Mouse (Mus musculus) embryonic facial prominence, embryonic 14.5 days (tissue): ENCODE data around the gene Slc22a6. TPM values are rescaled to one million over a fixed set of nuclear protein-coding genes. Genes with fewer than 3 reads are reported as not detected.

ENCODE experiments used
- ATAC-seq: fragments of 200-750 bp; cut with Nextera tagmentation; 2 replicates; pipeline ENCODE4 v1.8.0; 2017; ENCODE audit warnings: low read depth, moderate number of reproducible peaks, moderate TSS enrichment
- DNase-seq: peaks from one replicate; pipeline ENCODE4 v3.0.0-alpha.2; 2015; ENCODE audit warnings: low spot score
- H3K27ac ChIP-seq: fragments of 300-500 bp; sonication (generic); replicated peaks from 2 replicates; pipeline ENCODE4 v1.5.1; 2014; ENCODE audit warnings: low read depth, mild to moderate bottlenecking, low read length, moderate library complexity
- H3K27me3 ChIP-seq: fragments of 300-500 bp; sonication (generic); replicated peaks from 2 replicates; pipeline ENCODE4 v1.6.1; 2014; ENCODE audit warnings: low read length; ENCODE audit not compliant: control insufficient read depth, insufficient read depth
- H3K36me3 ChIP-seq: fragments of 300-500 bp; sonication (generic); 2 replicates; pipeline ENCODE4 v1.6.1; 2014; ENCODE audit warnings: low read length, mixed read lengths; ENCODE audit not compliant: control insufficient read depth, insufficient read depth
- H3K4me1 ChIP-seq: fragments of 300-500 bp; sonication (generic); 2 replicates; pipeline ENCODE4 v1.6.1; 2014; ENCODE audit warnings: antibody characterized with exemption, low read length; ENCODE audit not compliant: control insufficient read depth, insufficient read depth
- H3K4me2 ChIP-seq: fragments of 300-500 bp; sonication (generic); 2 replicates; pipeline ENCODE4 v1.6.1; 2014; ENCODE audit warnings: low read depth, mild to moderate bottlenecking, low read length, moderate library complexity, mixed read lengths
- H3K4me3 ChIP-seq: fragments of 300-500 bp; sonication (generic); 2 replicates; pipeline ENCODE4 v1.5.1; 2014; ENCODE audit warnings: low read depth, mild to moderate bottlenecking, low read length
- H3K9ac ChIP-seq: fragments of 300-500 bp; sonication (generic); 2 replicates; pipeline ENCODE4 v1.6.1; 2014; ENCODE audit warnings: low read depth, mild to moderate bottlenecking, low read length, moderate library complexity, mixed read lengths
- H3K9me3 ChIP-seq: fragments of 300-500 bp; sonication (generic); 2 replicates; pipeline ENCODE4 v1.6.1; 2016; ENCODE audit warnings: low read length; ENCODE audit not compliant: control insufficient read depth
- WGBS: fragments of 180-500 bp; shearing (Covaris S2); extraction: QIAGEN DNeasy Blood & Tissue Kit; methylation state at CpG from one replicate; pipeline ENCODE4 v1.1.7; 2014; 5-methylcytosine and 5-hydroxymethylcytosine counted together
- polyA plus RNA-seq: library from polyadenylated mRNA; unstranded; fragments of >200 nt; fragmentation: Nextera tagmentation; extraction: Ambion mirVana; gene quantifications from 2 replicates; pipeline ENCODE4 v1.2.1, GENCODE M21; 2014

Slc22a6 gene
- polyA plus RNA-seq, 1 experiment from 2014 or later: 0.67 TPM

DNA sequence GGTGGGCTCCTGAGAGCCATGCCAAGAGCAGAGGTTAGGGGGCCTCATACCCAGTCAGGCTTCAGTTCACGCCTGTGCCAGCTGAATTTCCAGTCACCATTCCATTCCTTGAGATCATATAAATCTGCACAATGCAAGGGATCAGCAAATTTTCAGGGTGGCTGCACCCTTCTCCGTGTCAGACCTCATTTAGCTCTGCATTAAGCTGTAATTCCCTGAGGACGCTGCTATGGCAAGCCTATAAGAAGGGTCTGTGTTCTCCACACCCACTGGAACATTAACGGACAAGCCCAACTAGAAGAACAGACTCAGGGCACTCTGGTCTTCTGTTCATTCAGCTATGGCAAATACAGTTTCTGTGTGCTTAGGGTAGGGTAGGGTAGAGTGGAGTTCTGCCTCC lies 20.6 kb upstream of the Slc22a6 start:
- Histone ChIP-seq H3K9ac (no peak overlapping the region), H3K9me3 (no peaks in the 10 kb centered on the region), H3K4me3 (no peak overlapping the region), H3K4me2 (no peak overlapping the region), H3K27me3 (no peaks in the 10 kb centered on the region), H3K27ac (no peak overlapping the region), H3K4me1 (peaks cover 4% of the 10 kb centered on the region), H3K36me3 (no peaks in the 10 kb centered on the region)
- peak; percentile 73 for DNase-seq
- peak; percentile 78 for ATAC-seq
- WGBS: 55% methylated on average over 4 of the region's 4 CpGs

DNA sequence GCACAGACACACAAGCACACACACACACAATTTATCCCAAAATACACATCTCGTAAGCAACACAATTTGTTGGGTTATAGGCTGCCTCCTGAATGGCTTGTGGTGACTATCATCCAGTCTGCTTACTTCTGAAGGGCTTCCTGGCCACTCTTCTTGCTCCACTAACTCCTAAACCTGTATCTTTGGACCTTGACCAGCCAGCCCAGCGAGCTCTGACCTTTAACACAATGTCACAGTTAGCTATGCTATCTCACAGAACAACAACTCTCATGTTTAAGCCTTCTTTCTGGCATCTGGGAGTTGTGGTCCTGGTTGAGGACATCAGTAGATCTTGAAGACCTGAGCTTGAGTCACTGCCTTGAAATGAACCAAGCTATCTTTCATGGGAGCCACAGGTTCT lies 18.6 kb upstream of the Slc22a6 start:
- Histone ChIP-seq H3K27me3 (no peaks in the 10 kb centered on the region), H3K9ac (no peak overlapping the region)
- 80% methylated on average over 2 of the region's 2 CpGs for WGBS

DNA sequence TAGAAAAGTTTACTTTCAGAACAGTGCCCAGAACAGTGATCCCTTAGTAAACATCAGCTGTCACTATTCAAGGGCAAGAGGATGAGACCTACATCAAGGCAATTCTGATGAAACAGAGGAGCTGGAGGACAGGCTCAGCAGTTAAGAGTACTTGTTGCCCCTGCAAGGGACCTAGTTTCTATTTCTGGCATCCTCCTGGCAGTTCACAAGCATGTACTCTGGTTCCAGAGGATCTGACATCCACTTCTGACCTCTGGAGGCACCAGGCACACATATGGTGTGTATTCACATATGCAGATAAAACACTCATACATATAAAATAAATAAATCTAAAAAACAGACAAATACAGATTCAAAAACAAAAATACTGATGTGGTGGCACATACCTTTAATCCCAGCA lies 15.9 kb upstream of the Slc22a6 start:
- Histone ChIP-seq H3K9ac (no peak overlapping the region), H3K36me3 (no peaks in the 10 kb centered on the region), H3K27me3 (no peaks in the 10 kb centered on the region), H3K4me2 (no peak overlapping the region), H3K4me1 (no peaks in the 10 kb centered on the region), H3K27ac (no peak overlapping the region), H3K4me3 (no peak overlapping the region), H3K9me3 (no peaks in the 10 kb centered on the region)
- no peak for ATAC-seq
- no peak for DNase-seq

More for the DNA sequence above, 18.6 kb upstream of the Slc22a6 start:
- H3K4me1 ChIP-seq: peaks cover 4% of the 10 kb centered on the region
- no peak for ATAC-seq
- DNase-seq: no peak
- no peaks in the 10 kb centered on the region for H3K9me3 ChIP-seq
- H3K36me3 ChIP-seq: no peaks in the 10 kb centered on the region
- no peak overlapping the region for H3K4me3 ChIP-seq
- no peak overlapping the region for H3K4me2 ChIP-seq
- H3K27ac ChIP-seq: no peak overlapping the region

DNA sequence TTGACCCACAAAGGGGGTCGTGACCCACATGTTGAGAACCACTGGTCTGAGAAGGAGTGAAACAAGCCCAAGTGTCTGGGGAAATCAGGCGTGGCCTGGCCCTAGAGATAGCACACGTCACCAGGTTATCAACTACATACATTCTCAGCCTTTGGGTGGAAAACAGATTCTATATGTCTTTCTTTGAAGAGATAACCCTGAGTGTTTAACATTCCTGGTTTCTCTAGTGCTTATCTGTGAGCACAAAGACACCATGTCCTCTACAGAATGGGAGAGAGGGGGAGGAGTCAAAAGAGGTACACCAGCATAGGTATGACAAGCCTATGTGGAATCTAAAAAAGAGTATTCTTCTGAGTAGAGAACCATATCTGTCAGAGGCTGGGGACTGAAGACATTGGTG lies 14.9 kb upstream of the Slc22a6 start:
- Histone ChIP-seq H3K4me1 (no peaks in the 10 kb centered on the region), H3K27me3 (no peaks in the 10 kb centered on the region), H3K4me2 (no peak overlapping the region), H3K36me3 (no peaks in the 10 kb centered on the region), H3K9ac (no peak overlapping the region), H3K9me3 (no peaks in the 10 kb centered on the region), H3K4me3 (no peak overlapping the region), H3K27ac (no peak overlapping the region)
- 68% methylated on average over 3 of the region's 3 CpGs for WGBS
- ATAC-seq (no peak), DNase-seq (no peak)

DNA sequence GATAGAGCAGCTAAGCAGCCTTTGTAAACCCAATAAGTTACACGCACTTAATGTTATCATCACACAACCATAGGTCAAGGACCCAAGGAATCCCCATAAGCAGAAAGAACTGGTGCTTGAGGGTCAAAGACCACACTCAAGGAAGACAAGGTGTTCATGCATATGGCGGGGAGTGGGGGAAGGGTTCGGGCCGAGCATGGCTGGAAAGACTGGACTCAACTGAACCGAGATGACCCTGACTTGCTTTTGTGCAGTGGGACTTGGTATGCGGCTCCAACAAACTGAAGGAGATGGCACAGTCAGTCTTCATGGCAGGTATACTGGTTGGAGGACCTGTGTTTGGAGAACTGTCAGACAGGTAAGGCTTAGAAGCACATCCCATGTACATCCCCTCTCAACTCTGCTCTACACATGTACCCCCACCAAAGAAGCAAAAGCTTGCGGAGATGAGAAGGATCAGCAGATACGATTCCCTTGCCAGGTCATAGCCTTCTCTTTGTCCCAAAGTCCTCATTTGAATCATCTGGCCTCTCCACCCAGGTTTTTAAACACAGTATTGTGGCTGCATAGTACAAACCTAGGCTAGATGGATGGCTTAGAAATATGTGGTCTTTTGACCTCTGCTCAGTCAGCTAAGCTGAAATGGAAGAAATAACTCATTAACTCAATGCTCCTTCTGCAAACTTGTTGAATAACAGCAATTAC lies 13.2 kb upstream of the Slc22a6 start:
- H3K4me3 ChIP-seq: no peak overlapping the region
- 92% methylated on average over 8 of the region's 8 CpGs for WGBS
- H3K4me2 ChIP-seq: no peak overlapping the region
- H3K27ac ChIP-seq: no peak overlapping the region
- DNase-seq (no peak), ATAC-seq (no peak)
- no peaks in the 10 kb centered on the region for H3K27me3 ChIP-seq
- no peaks in the 10 kb centered on the region for H3K4me1 ChIP-seq
- no peaks in the 10 kb centered on the region for H3K36me3 ChIP-seq
- no peak overlapping the region for H3K9ac ChIP-seq
- no peaks in the 10 kb centered on the region for H3K9me3 ChIP-seq

DNA sequence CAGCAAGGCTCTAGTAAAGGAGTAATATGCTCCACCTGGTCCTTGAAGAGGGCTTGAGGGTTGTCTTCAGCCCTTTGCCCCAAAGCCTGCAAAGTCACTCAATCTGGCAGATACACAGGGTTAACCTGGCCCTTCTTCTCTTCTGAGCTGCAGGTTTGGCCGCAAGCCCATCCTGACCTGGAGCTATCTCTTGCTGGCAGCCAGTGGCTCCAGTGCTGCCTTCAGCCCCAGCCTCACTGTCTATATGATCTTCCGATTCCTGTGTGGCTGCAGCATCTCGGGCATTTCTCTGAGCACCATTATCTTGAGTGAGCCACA lies 12.6 kb upstream of the Slc22a6 start:
- H3K4me1 ChIP-seq: no peaks in the 10 kb centered on the region
- no peaks in the 10 kb centered on the region for H3K27me3 ChIP-seq
- ATAC-seq: no peak
- H3K4me2 ChIP-seq: no peak overlapping the region
- WGBS: 90% methylated on average over 3 of the region's 3 CpGs
- H3K4me3 ChIP-seq: no peak overlapping the region
- no peak for DNase-seq
- H3K27ac ChIP-seq: no peak overlapping the region
- H3K9ac ChIP-seq: no peak overlapping the region
- no peaks in the 10 kb centered on the region for H3K9me3 ChIP-seq
- H3K36me3 ChIP-seq: no peaks in the 10 kb centered on the region

DNA sequence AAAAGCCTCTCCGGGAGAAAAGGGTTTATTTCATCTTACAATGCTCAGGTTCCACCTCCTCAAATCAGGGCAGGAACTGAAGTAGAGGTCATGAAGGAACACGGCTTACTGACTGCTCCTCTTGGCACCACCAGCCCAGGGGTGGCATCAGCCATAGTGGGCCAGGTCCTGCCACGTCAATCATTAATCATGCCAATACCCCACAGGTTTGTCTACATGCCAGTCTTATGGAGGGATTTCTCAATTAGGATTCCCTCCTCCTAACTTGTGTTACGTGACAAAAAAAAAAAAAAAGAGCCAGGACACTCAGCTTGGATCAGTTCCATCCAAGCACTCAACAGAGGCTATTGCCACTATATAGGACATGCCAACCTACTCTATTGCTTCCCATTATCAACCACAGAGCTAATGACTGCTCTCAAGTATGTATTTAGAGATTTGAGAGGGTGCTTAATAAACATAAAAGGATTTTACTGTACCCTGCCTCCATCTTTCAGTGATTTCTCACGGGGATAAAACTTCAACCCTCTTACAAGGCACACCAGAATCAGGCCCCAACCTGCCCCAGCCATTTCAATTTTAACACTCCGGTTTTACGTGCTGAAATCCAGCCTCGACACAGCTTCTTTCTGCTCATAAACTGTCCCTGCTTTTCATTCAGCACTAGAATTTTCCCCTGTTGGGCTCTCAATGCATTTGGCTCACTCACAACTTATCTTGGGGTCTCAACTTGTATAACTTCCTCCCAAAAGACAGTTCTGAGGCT lies 6.3 kb upstream of the Slc22a6 start:
- WGBS: 74% methylated on average over 8 of the region's 8 CpGs

DNA sequence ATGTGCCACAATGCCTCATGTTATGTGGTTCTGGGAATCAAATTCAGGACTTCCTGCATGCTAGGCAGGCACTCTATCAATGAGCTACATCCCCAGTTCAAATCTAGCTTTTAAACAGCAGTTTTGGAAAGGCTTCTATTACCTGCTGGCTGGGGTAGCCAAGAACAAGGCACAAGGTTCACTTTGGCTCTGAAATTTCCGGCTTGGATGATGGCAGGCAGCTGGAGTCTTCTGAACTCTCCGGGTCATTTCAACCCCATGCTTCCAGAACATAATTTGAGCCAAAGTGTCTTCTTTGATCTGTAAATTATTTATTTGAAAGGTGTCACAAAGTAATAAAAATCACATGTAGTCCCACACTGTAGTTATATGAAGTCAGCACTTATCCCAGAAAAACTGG lies 4.7 kb upstream of the Slc22a6 start:
- WGBS: 66% methylated on average over 2 of the region's 2 CpGs
- H3K4me1 ChIP-seq: peaks cover 3% of the 10 kb centered on the region; the same call in 1 of the 2 replicates
- no peak for DNase-seq
- H3K9ac ChIP-seq: no peak overlapping the region
- H3K27me3 ChIP-seq: no peaks in the 10 kb centered on the region
- no peak overlapping the region for H3K4me3 ChIP-seq
- no peaks in the 10 kb centered on the region for H3K9me3 ChIP-seq
- H3K36me3 ChIP-seq: no peaks in the 10 kb centered on the region
- H3K4me2 ChIP-seq: no peak overlapping the region
- no peak overlapping the region for H3K27ac ChIP-seq
- no peak for ATAC-seq

More for the DNA sequence above, 6.3 kb upstream of the Slc22a6 start:
- no peaks in the 10 kb centered on the region for H3K36me3 ChIP-seq
- DNase-seq: peak; percentile 52
- no peaks in the 10 kb centered on the region for H3K9me3 ChIP-seq
- H3K4me2 ChIP-seq: no peak overlapping the region
- peaks cover 3% of the 10 kb centered on the region; the same call in 1 of the 2 replicates for H3K4me1 ChIP-seq
- no peak overlapping the region for H3K27ac ChIP-seq
- no peak overlapping the region for H3K9ac ChIP-seq
- H3K4me3 ChIP-seq: no peak overlapping the region
- H3K27me3 ChIP-seq: no peaks in the 10 kb centered on the region
- peak; percentile 82; the same call in 1 of the 2 replicates for ATAC-seq

DNA sequence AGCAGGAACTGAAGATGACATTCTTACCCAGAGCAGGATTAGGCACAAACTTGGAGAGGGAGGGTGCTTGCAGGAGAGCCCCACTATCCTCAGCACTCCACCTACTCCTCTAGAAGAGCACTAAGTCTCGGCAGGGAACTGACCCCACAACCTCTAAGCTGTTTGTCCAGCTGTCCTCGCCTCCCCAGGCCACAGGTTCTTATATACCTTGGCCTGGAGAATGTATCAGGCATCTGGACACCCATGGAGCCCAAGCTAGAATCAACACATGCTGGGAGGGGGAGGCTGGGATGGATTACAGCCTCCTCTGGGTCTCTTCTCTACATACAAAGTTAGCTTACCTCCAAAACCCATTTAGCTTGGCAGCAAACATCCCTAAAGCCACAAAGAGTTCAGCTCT lies 3.5 kb upstream of the Slc22a6 start:
- DNase-seq: no peak
- Histone ChIP-seq H3K4me2 (no peak overlapping the region), H3K4me3 (no peak overlapping the region), H3K27ac (no peak overlapping the region), H3K27me3 (no peaks in the 10 kb centered on the region), H3K9me3 (no peaks in the 10 kb centered on the region), H3K9ac (no peak overlapping the region), H3K4me1 (peaks cover 3% of the 10 kb centered on the region; the same call in 1 of the 2 replicates), H3K36me3 (no peaks in the 10 kb centered on the region)
- ATAC-seq: no peak
- 44% methylated on average over 2 of the region's 2 CpGs for WGBS
